Mouse (Mus musculus) cortical plate, adult 2 months (tissue): ENCODE results near the gene Nsl1.

Experiments used
- CTCF ChIP-seq: fragments of 200-500 bp; IDR thresholded peaks from 2 replicates; pipeline ENCODE4 v1.5.1; 2011; ENCODE audit warnings: mild to moderate bottlenecking, control low read depth, low read length; ENCODE audit not compliant: insufficient read depth; ENCODE audit errors: extremely low read depth
- POLR2A ChIP-seq: fragments of 200-500 bp; IDR thresholded peaks from 2 replicates; pipeline ENCODE4 v1.6.1; 2011; ENCODE audit warnings: mild to moderate bottlenecking, low read length, control low read depth; ENCODE audit not compliant: insufficient read depth; ENCODE audit errors: extremely low read depth

DNA sequence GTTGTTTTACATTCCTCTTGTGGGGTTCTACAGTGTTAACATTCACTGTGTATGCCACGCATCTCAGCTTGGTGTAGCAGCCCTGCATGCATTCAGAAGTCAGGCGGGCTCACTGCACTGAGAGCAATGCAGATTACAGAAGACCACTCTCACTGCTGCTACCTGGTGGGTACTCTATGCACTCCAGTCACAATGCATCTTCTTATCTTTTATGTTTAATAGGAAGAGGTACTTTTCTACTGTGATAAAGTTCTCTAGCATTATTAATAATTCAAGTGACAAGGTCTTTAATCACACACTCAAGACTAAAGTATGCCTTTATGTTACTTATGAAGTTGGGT lies 7.3 kb upstream of the Nsl1 start:
- TF ChIP-seq CTCF (no peak), POLR2A (no peak)
